Mouse (Mus musculus) heart, embryonic 11.5 days (tissue): ENCODE data around the gene Rhobtb1. TPM values are rescaled to one million over a fixed set of nuclear protein-coding genes. Genes with fewer than 3 reads are reported as not detected.

ENCODE experiments used
- ATAC-seq: fragments of 200-750 bp; cut with Nextera tagmentation; replicated peaks from 2 replicates; pipeline ENCODE4 v1.8.0; 2017; ENCODE audit warnings: moderate library complexity; ENCODE audit not compliant: insufficient number of reproducible peaks, low FRiP score, low TSS enrichment
- H3K27ac ChIP-seq: fragments of 300-500 bp; sonication (generic); 2 replicates; pipeline ENCODE4 v1.5.1; 2014; ENCODE audit warnings: mild to moderate bottlenecking, low read depth, low read length
- H3K27me3 ChIP-seq: fragments of 300-500 bp; sonication (generic); 2 replicates; pipeline ENCODE4 v1.6.1; 2014; ENCODE audit warnings: mild to moderate bottlenecking, low read length, mixed read lengths; ENCODE audit not compliant: control insufficient read depth, insufficient read depth
- H3K36me3 ChIP-seq: fragments of 300-500 bp; sonication (generic); 2 replicates; pipeline ENCODE4 v1.6.1; 2014; ENCODE audit warnings: mild to moderate bottlenecking, low read length, moderate library complexity, mixed read lengths; ENCODE audit not compliant: control insufficient read depth, insufficient read depth
- H3K4me1 ChIP-seq: fragments of 300-500 bp; sonication (generic); 2 replicates; pipeline ENCODE4 v1.6.1; 2014; ENCODE audit warnings: low read length; ENCODE audit not compliant: control insufficient read depth, insufficient read depth
- H3K4me2 ChIP-seq: fragments of 300-500 bp; sonication (generic); 2 replicates; pipeline ENCODE4 v1.6.1; 2014; ENCODE audit warnings: mild to moderate bottlenecking, moderate library complexity
- H3K4me3 ChIP-seq: fragments of 300-500 bp; sonication (generic); 2 replicates; pipeline ENCODE4 v1.5.1; 2014; ENCODE audit warnings: low read depth, low read length
- H3K9ac ChIP-seq: fragments of 300-500 bp; sonication (generic); 2 replicates; pipeline ENCODE4 v1.6.1; 2014; ENCODE audit warnings: mild to moderate bottlenecking, low read depth, low read length, moderate library complexity
- H3K9me3 ChIP-seq: fragments of 300-500 bp; sonication (generic); replicated peaks from 2 replicates; pipeline ENCODE4 v1.6.1; 2016; ENCODE audit warnings: low read length; ENCODE audit not compliant: control insufficient read depth
- WGBS: fragments of 180-500 bp; shearing (Covaris S2); extraction: QIAGEN DNeasy Blood & Tissue Kit; methylation state at CpG from one replicate; pipeline ENCODE4 v1.1.7; 2014; ENCODE audit not compliant: insufficient replicate concordance; 5-methylcytosine and 5-hydroxymethylcytosine counted together
- polyA plus RNA-seq: library from polyadenylated mRNA; unstranded; fragments of >200 nt; fragmentation: Nextera tagmentation; extraction: Ambion mirVana; gene quantifications from 2 replicates; pipeline ENCODE4 v1.2.1, GENCODE M21; 2014

The Rhobtb1 gene
- polyA plus RNA-seq, 1 experiment from 2014 or later = 31.1 TPM

- no peak overlapping the region for H3K4me2 ChIP-seq
- no peak overlapping the region for H3K9ac ChIP-seq
- ATAC-seq = no peak
- WGBS = 74% methylated on average over 1 of the region's 1 CpGs
- no peaks in the 10 kb centered on the region for H3K9me3 ChIP-seq
- H3K4me3 ChIP-seq = no peak overlapping the region
- H3K4me1 ChIP-seq = no peaks in the 10 kb centered on the region
- H3K36me3 ChIP-seq = no peaks in the 10 kb centered on the region
- H3K27me3 ChIP-seq = no peaks in the 10 kb centered on the region
- H3K27ac ChIP-seq = no peak overlapping the region
Measured at GRCm38 (mm10) chr10:69119456-69119855, 31.8 kb upstream of the Rhobtb1 start.

GRCm38 (mm10) chr10:69126546-69126945 is 24.7 kb upstream of the Rhobtb1 start:
- WGBS = 85% methylated on average over 2 of the region's 2 CpGs
- no peak for ATAC-seq
- Histone ChIP-seq H3K36me3 (no peaks in the 10 kb centered on the region), H3K9ac (no peak overlapping the region), H3K4me1 (no peaks in the 10 kb centered on the region), H3K4me2 (no peak overlapping the region), H3K27ac (no peak overlapping the region), H3K27me3 (no peaks in the 10 kb centered on the region), H3K9me3 (no peaks in the 10 kb centered on the region), H3K4me3 (no peak overlapping the region)

- Histone ChIP-seq H3K27me3 (no peaks in the 10 kb centered on the region), H3K4me1 (no peaks in the 10 kb centered on the region), H3K4me3 (no peak overlapping the region), H3K4me2 (no peak overlapping the region), H3K36me3 (no peaks in the 10 kb centered on the region), H3K9me3 (no peaks in the 10 kb centered on the region), H3K9ac (no peak overlapping the region), H3K27ac (no peak overlapping the region)
- ATAC-seq = no peak
- WGBS = 72% methylated on average over 3 of the region's 3 CpGs
Measured at GRCm38 (mm10) chr10:69128531-69128930, 22.7 kb upstream of the Rhobtb1 start.

GRCm38 (mm10) chr10:69130613-69131012 is 20.6 kb upstream of the Rhobtb1 start:
- Histone ChIP-seq H3K4me1 (no peaks in the 10 kb centered on the region), H3K4me3 (no peak overlapping the region), H3K4me2 (no peak overlapping the region), H3K27ac (no peak overlapping the region), H3K36me3 (no peaks in the 10 kb centered on the region), H3K27me3 (no peaks in the 10 kb centered on the region), H3K9ac (no peak overlapping the region), H3K9me3 (no peaks in the 10 kb centered on the region)
- 77% methylated on average over 5 of the region's 5 CpGs for WGBS
- ATAC-seq = no peak

- H3K27ac ChIP-seq = no peak overlapping the region
- H3K36me3 ChIP-seq = no peaks in the 10 kb centered on the region
- no peak overlapping the region for H3K4me3 ChIP-seq
- no peak overlapping the region for H3K9ac ChIP-seq
- H3K4me1 ChIP-seq = no peaks in the 10 kb centered on the region
- ATAC-seq = no peak
- H3K4me2 ChIP-seq = no peak overlapping the region
- H3K9me3 ChIP-seq = no peaks in the 10 kb centered on the region
- no peaks in the 10 kb centered on the region for H3K27me3 ChIP-seq
Measured at GRCm38 (mm10) chr10:69134356-69134755, 16.9 kb upstream of the Rhobtb1 start.

- Histone ChIP-seq H3K4me1 (no peaks in the 10 kb centered on the region), H3K4me2 (no peak overlapping the region), H3K9me3 (no peaks in the 10 kb centered on the region), H3K4me3 (no peak overlapping the region), H3K27me3 (no peaks in the 10 kb centered on the region), H3K9ac (no peak overlapping the region), H3K36me3 (no peaks in the 10 kb centered on the region), H3K27ac (no peak overlapping the region)
- no peak for ATAC-seq
- WGBS = 50% methylated on average over 9 of the region's 9 CpGs
Measured at GRCm38 (mm10) chr10:69136241-69136828, 14.9 kb upstream of the Rhobtb1 start.

GRCm38 (mm10) chr10:69149252-69149651 is 2.0 kb upstream of the Rhobtb1 start:
- no peaks in the 10 kb centered on the region for H3K4me1 ChIP-seq
- no peaks in the 10 kb centered on the region for H3K27me3 ChIP-seq
- no peak overlapping the region for H3K9ac ChIP-seq
- no peak overlapping the region for H3K4me2 ChIP-seq
- ATAC-seq = no peak
- no peak overlapping the region for H3K27ac ChIP-seq
- 81% methylated on average over 7 of the region's 7 CpGs for WGBS
- H3K36me3 ChIP-seq = no peaks in the 10 kb centered on the region
- no peaks in the 10 kb centered on the region for H3K9me3 ChIP-seq
- no peak overlapping the region for H3K4me3 ChIP-seq

GRCm38 (mm10) chr10:69152971-69153370 is 1.7 kb downstream of the Rhobtb1 start:
- Histone ChIP-seq H3K27me3 (no peaks in the 10 kb centered on the region), H3K4me1 (no peaks in the 10 kb centered on the region), H3K36me3 (no peaks in the 10 kb centered on the region), H3K9ac (no peak overlapping the region), H3K27ac (no peak overlapping the region), H3K4me2 (no peak overlapping the region), H3K4me3 (no peak overlapping the region), H3K9me3 (no peaks in the 10 kb centered on the region)
- ATAC-seq = no peak
- WGBS = 73% methylated on average over 4 of the region's 4 CpGs

- Histone ChIP-seq H3K27ac (no peak overlapping the region), H3K4me2 (no peak overlapping the region), H3K4me3 (no peak overlapping the region), H3K9ac (no peak overlapping the region), H3K9me3 (no peaks in the 10 kb centered on the region), H3K36me3 (no peaks in the 10 kb centered on the region), H3K27me3 (no peaks in the 10 kb centered on the region), H3K4me1 (no peaks in the 10 kb centered on the region)
- ATAC-seq = no peak
- WGBS = 87% methylated on average over 10 of the region's 10 CpGs
Measured at GRCm38 (mm10) chr10:69155428-69156175, 4.4 kb downstream of the Rhobtb1 start.
